ENCODE assay signal across 8 mouse cellular contexts in genomic region chr16:10879467-10879866, GRCm38 (mm10). TPM values are rescaled to one million over a fixed set of nuclear protein-coding genes. Genes with fewer than 3 reads are reported as not detected.
DNase-seq lines count a peak whose midpoint lies in the region; ATAC-seq and TF ChIP-seq lines count a peak whose summit lies in the region.

No protein-coding gene starts in this region.

- peaks cover 37% of the 10 kb centered on the region for H3K4me1 ChIP-seq in E14TG2a.4 (replicated peaks; ENCODE audit: low read depth, low read length)
- no peaks in the 10 kb centered on the region for H3K4me1 ChIP-seq in liver, embryonic 14.5 days (replicated peaks; ENCODE audit: control insufficient read depth in 2 of 2, insufficient read depth in 2 of 2, low read length in 1 of 2)

- no peaks in the 10 kb centered on the region for H3K36me3 ChIP-seq in E14TG2a.4 (ENCODE audit: insufficient read depth, low read length)
- H3K36me3 ChIP-seq in liver, embryonic 14.5 days (replicated peaks; ENCODE audit: control insufficient read depth, insufficient read depth, low read depth): no peaks in the 10 kb centered on the region

- TF ChIP-seq CTCF in E14TG2a.4 (conservative IDR thresholded peaks at IDR 0.05; ENCODE audit: low read length): peak; percentile 77
- peak; percentile 88 for TF ChIP-seq CTCF in liver, embryonic 14.5 days (IDR thresholded peaks at IDR 0.05; ENCODE audit: low read depth)

- ATAC-seq in liver, embryonic 14.5 days (ENCODE audit: insufficient read depth): no peak

- H3K9ac ChIP-seq in liver, embryonic 14.5 days (replicated peaks): no peak overlapping the region

- peak; percentile 65 to 93 for DNase-seq in adrenal gland, adult (ENCODE audit: inconsistent age in 2 of 2, low spot score in 1 of 2)
- no peak for DNase-seq in adrenal gland, adult 8-10 months
- DNase-seq in c-Kit-positive CD71-positive TER-119-positive erythroid progenitor cells, embryonic 14.5 days (ENCODE audit: low spot score): peak; percentile 53
- peak; percentile 63 for DNase-seq in gastrocnemius, postnatal 10 days
- peak; percentile 75 for DNase-seq in kidney, postnatal 14 days
- peak; percentile 12 to 27 (median 26) for DNase-seq in liver, embryonic 14.5 days (ENCODE audit: low read depth in 3 of 3, low spot score in 3 of 3)
- peak; percentile 44 for DNase-seq in retina, adult 2 months (ENCODE audit: low read depth, low spot score)

- H3K9me3 ChIP-seq in E14TG2a.4 (ENCODE audit: low read length): no peaks in the 10 kb centered on the region
- H3K9me3 ChIP-seq in liver, embryonic 14.5 days (ENCODE audit: control insufficient read depth, low read length): no peaks in the 10 kb centered on the region

- no peak overlapping the region for H3K27ac ChIP-seq in liver, embryonic 14.5 days

- no peak overlapping the region for H3K4me3 ChIP-seq in E14TG2a.4 (replicated peaks; ENCODE audit: low read length)
- no peak overlapping the region for H3K4me3 ChIP-seq in liver, embryonic 14.5 days (ENCODE audit: insufficient read depth in 1 of 2, low read depth in 2 of 2, low read length in 2 of 2)

- TF ChIP-seq EP300 in liver, embryonic 14.5 days (IDR thresholded peaks at IDR 0.05; ENCODE audit: low read depth): no peak

- no peak overlapping the region for H3K4me2 ChIP-seq in liver, embryonic 14.5 days (ENCODE audit: low read depth)

- WGBS in liver, embryonic 14.5 days (ENCODE audit: insufficient replicate concordance): 76% methylated on average over 1 of the region's 1 CpGs

- peaks cover 15% of the 10 kb centered on the region for H3K27me3 ChIP-seq in E14TG2a.4 (ENCODE audit: insufficient read depth, low read length)
- no peaks in the 10 kb centered on the region for H3K27me3 ChIP-seq in liver, embryonic 14.5 days (ENCODE audit: control insufficient read depth, insufficient read depth, low read length)

RNA-seq across cellular contexts. Expression of gene Rmi2, which starts 44.6 kb away (rescaled TPM):
- under 1 TPM; 0.43 to 0.74 (median 0.48) TPM for total RNA-seq in adrenal gland, adult 8-10 months (2022)
- total RNA-seq in gastrocnemius, postnatal 10 days (2021): 1 to 10 TPM; 1.6 TPM
- 2.6 and 2.9 TPM in 2 replicates for polyA plus RNA-seq in liver, embryonic 14.5 days (2012; rRNA removed)
- polyA plus RNA-seq in liver, embryonic 14.5 days (2014; fragmentation: Nextera tagmentation; extraction: Ambion mirVana): 1.3 TPM in 2 replicates
